Mouse (Mus musculus) brown adipose tissue, adult 24 weeks (tissue): Measurements from ENCODE around the gene Gm45837. TPM values are rescaled to one million over a fixed set of nuclear protein-coding genes. Genes with fewer than 3 reads are reported as not detected.

ENCODE experiments used
- H3K27ac ChIP-seq: fragments of 200-500 bp; replicated peaks from 2 replicates; pipeline ENCODE4 v1.5.1; 2012; ENCODE audit warnings: low read depth, mild to moderate bottlenecking, low read length
- H3K4me1 ChIP-seq: fragments of 200-500 bp; 2 replicates; pipeline ENCODE4 v1.6.1; 2012; ENCODE audit warnings: low read length, mixed read lengths; ENCODE audit not compliant: control insufficient read depth, insufficient read depth, insufficient read length
- H3K4me3 ChIP-seq: fragments of 200-500 bp; 2 replicates; pipeline ENCODE4 v1.5.1; 2012; ENCODE audit warnings: low read depth, mild to moderate bottlenecking, low read length, moderate library complexity; ENCODE audit not compliant: insufficient read depth
- polyA plus RNA-seq: library from polyadenylated mRNA; stranded (reverse); fragments of >200 nt; gene quantifications from 2 replicates; pipeline ENCODE4 v1.2.4, GENCODE M21; 2012; ENCODE audit not compliant: missing spikeins, insufficient read depth, insufficient read length

The Gm45837 gene
- polyA plus RNA-seq, 1 experiment, result not detected

DNA sequence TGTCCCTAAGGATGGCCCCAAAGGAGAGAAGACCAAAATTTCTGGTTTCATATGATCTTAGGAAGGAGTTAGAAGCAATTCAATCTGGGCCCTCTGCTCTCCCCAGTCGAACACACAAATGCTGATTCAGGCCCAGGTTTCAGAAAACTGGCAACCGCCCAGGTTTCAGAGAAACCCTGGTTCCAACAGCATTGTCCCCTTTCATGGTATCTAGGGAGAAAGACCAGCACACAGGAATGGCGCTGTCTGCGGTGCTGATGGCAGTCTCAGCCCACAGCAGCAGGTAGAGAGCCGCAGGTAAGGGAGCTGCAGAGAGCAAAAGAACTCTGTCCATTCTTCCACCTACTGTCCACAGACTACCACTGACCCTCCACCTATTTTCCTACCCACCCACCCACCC is 66.5 kb downstream of the Gm45837 start:
- H3K4me3 ChIP-seq, result no peak overlapping the region
- H3K27ac ChIP-seq, result no peak overlapping the region
- peaks cover 76% of the 10 kb centered on the region for H3K4me1 ChIP-seq

DNA sequence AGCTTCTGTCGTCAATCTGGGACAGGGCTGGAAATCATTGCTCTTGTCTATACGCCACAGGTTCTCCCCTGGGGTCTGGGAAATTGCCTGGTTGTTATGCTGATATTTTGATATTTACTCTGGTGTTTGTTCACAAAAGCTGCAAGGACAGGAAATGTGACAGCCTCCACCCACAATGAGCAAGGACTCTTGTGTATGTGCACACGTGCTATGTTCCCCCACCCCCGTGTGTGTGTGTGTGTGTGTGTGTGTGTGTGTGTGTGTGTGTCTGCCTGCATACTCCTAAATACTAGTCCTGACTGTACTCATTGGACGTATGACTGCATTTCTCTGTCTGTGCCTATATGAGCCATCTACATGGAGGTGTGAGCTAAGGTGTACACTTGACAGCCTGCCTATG is 67.4 kb downstream of the Gm45837 start:
- H3K4me3 ChIP-seq, result no peak overlapping the region
- peaks cover 78% of the 10 kb centered on the region for H3K4me1 ChIP-seq
- no peak overlapping the region for H3K27ac ChIP-seq

DNA sequence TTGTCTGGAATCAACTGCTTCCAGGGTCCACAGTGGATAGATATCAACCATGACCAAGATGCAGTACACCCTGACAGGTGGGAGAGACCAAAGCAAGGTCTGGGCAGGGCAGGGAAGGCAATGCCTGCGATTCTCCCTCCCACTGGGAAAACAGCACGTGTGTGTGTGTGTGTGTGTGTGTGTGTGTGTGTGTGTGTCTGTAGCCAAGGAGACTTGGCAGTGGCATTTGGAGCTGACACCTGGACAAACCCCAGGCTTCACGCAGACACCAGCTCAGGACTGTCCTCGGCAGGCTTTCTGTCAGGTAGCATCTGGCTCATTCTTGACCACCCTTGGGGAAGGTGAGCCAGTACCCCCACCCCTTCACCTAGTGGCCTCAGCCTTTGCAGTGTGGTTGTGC is 69.2 kb downstream of the Gm45837 start:
- no peak overlapping the region for H3K4me3 ChIP-seq
- peak overlapping the region; percentile 16 for H3K27ac ChIP-seq
- peaks cover 72% of the 10 kb centered on the region for H3K4me1 ChIP-seq

DNA sequence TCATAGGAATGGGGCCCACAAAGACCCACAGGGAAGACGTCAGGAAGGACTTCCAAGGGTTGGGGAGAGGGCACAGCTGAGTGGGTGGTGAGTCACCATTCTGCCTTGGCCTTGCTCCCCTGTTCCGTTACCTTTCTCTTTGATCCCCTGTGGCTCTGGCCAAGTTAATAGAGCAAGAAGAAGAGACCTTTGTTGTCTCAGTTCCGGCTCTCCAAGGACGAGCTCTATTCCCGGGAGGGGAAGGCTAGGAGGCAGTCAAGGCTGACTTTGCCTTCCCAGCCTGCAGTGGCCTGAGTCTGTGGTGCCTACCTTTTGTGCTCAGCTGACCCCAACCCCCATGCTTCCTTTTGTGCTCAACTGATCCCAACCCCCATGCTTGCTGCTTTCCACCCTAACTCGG is 70.0 kb downstream of the Gm45837 start:
- Histone ChIP-seq H3K4me3 (no peak overlapping the region), H3K27ac (peak overlapping the region; percentile 27), H3K4me1 (peaks cover 67% of the 10 kb centered on the region)

DNA sequence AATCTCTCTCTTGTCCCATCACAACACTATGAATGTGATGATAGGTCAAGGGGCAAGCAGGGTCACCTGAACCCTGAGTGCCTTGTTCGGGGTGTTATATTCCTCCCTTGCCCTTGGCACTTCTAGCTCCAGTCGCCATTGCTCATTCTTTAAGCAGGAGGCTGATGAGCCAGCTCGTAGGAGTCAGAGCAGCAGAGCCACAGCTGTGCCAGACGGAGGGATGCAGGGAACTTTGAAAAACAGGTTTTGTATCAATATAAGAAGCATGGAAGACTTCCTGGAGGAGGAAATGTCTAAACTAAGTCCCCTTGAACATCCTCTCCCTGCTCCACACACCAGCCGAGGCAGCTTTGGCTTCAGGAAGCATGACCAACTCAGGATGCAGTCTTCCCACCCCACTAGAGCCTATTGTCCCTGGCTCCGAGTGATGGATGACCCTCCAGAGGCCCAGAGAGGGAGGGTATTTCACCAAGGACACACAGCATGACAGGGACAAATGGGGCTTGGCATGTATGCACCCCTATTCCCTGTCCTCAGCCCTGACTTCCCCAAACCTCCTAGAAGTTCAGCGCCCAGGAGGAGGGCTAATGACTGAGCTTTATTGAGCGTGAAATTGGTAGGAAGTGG is 71.3 kb downstream of the Gm45837 start:
- Histone ChIP-seq H3K27ac (peak overlapping the region; percentile 49), H3K4me3 (no peak overlapping the region), H3K4me1 (peaks cover 56% of the 10 kb centered on the region)

DNA sequence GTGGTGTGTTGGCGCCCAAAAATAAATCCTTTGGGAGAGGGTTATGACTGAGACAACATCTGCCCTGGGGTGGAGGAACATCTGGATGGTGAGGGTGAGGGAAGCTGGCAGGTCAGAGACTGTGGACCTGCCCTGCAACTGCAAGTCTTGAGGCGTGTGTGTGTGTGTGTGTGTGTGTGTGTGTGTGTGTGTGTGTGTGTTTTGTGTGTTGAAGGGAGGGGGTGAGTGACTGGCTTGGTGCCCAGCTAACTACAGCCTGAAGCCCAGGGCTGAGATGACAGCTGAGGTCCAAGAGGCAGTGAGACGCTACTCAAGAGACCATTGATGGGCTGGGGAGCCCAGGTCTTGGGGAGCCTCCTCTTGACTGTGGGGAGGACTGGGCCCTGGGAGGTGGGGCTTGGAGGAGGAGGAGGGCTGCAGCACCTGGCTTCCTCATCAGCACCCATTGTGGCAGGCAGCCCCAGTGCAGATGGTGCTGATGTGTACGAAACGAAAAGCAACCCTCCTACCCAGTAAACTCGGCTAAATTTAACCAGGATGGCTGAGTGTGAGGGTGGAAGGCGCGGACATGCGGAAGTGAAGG is 71.9 kb downstream of the Gm45837 start:
- H3K4me3 ChIP-seq, result no peak overlapping the region
- peak overlapping the region; percentile 63 for H3K27ac ChIP-seq
- peaks cover 53% of the 10 kb centered on the region for H3K4me1 ChIP-seq

DNA sequence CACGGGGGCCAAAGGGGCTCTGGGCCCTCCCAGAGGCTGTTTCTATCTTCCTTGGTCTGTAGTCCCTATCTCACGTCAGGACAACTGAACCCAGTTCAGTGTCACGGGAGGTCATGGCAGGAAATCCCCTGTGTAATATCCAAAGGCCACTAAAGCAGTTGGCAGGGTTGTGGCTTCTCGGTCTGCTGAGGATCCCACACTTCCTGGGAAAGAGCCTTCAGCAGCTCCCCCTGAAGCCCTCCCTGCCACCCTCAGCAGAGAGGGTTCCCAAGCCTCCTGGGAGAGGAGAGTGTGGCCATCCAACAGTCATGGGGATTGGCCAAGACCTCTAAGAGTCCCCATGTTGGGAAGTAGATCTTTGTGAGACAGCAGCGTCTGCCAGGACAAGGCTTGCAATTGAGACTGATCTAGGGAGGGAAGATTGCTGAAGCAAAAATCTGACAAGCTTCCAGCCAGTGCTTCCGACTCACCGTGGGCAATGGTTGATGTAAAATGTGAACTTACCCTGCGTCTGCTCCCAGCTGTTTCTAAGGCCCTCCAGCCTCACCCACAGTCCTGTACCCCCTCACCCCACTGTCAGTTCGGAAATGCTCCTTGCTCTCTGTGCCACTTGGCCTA is 72.9 kb downstream of the Gm45837 start:
- Histone ChIP-seq H3K4me3 (no peak overlapping the region), H3K27ac (peak overlapping the region; percentile 63), H3K4me1 (peaks cover 51% of the 10 kb centered on the region)

DNA sequence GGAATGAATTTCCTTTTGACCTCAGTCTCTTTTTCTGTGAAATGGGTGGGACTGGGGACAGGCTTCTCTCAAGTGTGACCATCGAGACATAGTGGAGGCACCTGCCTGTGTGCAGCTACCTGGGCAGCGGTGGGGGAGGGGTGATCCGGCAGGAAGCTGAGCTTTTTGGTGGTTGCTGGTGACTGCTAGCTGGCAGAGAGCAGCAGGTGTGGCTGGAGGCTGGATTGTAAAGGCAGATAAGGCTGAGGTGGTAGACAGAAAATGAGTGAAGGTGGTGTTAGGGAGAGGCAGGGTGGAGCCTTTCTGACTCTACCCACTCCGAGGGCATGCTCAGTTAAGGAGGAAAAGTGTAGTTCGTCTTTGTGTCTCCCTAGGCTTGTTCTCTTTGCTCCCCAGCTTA is 76.4 kb downstream of the Gm45837 start:
- H3K4me3 ChIP-seq, result no peak overlapping the region

DNA sequence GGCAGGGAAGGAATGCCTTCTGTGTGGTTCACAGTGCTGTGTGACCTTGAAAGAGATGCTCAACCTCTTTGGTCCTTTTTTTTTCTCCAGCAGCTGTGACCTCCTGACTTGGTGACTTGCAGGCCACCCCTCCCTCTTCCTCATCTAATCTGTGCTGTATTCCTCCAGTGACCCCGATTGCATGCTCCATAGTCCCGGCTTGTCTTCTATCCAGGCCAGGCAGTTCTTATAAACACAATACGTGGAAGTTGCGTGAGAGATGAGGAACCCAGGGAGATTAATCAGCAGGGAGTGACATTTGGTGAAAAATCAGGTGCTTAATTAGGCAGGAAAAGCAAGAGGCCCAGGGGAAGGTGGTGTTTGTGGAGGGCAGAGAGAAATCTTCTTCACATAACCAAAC is 80.3 kb downstream of the Gm45837 start:
- peak overlapping the region; percentile 73 for H3K27ac ChIP-seq
- no peak overlapping the region for H3K4me3 ChIP-seq
- peaks cover 24% of the 10 kb centered on the region for H3K4me1 ChIP-seq

More for the DNA sequence above, 76.4 kb downstream of the Gm45837 start:
- Histone ChIP-seq H3K27ac (no peak overlapping the region), H3K4me1 (peaks cover 43% of the 10 kb centered on the region)

DNA sequence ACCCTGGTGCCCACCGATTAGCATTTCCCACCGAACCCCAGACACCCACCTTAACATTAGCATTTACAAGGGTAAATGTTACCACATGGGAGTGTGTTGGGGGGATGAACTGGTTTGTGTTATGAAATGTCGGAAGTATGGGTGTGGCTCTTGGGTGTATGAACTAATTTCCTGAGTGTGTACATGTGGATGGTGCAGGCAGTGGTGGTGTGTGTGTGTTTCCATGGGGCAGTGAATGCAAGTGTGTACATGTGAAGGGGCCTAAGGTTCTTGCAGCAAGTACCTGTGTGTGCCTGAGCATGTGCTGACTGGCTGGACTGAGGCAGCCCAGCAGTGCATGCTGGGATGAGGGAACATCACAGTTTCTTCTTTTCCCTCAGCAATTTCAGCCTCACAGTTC is 87.7 kb downstream of the Gm45837 start:
- H3K4me1 ChIP-seq, result peaks cover 20% of the 10 kb centered on the region
- H3K27ac ChIP-seq, result peak overlapping the region; percentile 53
- no peak overlapping the region for H3K4me3 ChIP-seq

DNA sequence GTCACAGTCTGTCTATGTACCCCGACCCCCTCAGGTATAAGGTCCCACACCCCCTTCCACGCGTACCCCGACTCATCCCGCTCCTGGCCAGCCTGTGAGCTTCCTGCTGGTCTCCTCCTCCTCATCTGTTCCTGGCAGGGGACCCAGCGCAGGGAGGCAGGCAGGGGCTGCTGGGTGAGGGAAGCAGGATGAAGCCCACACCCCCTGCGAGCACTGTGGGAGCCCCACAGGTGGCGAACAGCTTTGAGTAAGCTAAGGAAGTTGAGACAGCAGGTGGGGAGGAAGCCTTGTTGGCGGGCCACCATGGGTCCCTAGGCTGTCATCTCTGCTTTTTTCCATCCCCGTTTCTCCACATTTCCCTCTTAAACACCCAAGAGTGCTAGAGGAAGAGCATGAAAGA is 88.6 kb downstream of the Gm45837 start:
- Histone ChIP-seq H3K27ac (peak overlapping the region; percentile 53; the same call in 1 of the 2 replicates), H3K4me3 (no peak overlapping the region), H3K4me1 (peaks cover 20% of the 10 kb centered on the region)

DNA sequence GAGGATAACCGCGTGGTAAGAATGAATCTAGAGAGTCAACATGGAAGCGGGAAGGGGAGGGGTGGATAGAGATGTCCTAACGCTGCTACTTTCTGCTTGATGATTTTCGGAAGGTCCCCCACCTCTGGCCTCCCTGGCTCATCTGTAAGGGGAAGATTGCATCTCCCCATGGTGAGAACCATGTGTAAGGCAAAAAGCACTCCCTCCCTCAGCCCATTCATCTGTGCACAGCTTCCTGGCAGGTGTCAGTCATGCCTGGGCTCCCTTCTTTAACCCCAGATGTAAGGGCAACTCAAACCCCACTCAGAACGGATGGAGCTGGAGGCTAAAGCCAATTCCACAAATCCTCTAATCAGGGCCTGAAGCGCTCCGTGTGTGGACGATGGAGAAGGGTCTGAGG is 89.0 kb downstream of the Gm45837 start:
- Histone ChIP-seq H3K4me1 (peaks cover 20% of the 10 kb centered on the region), H3K27ac (no peak overlapping the region), H3K4me3 (no peak overlapping the region)

DNA sequence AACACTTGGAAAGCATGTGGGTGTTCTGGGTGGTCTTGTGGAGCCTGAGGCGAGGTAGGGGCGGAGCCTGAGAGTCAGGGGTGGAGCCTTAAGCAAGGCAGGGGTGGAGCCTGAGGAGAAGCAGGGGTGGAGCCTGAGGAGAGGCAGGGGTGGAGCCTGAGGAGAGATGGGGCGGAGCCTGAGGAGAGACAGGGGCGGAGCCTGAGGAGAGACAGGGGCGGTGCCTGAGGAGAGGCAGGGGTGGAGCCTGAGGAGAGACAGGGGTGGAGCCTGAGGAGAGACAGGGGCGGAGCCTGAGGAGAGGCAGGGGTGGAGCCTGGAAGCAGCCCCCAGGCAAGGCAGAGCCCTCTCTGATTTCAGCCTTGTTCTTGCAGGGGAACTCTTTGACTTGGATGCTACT is 90.5 kb downstream of the Gm45837 start:
- H3K27ac ChIP-seq, result no peak overlapping the region
- H3K4me1 ChIP-seq, result peaks cover 20% of the 10 kb centered on the region
- H3K4me3 ChIP-seq, result no peak overlapping the region

DNA sequence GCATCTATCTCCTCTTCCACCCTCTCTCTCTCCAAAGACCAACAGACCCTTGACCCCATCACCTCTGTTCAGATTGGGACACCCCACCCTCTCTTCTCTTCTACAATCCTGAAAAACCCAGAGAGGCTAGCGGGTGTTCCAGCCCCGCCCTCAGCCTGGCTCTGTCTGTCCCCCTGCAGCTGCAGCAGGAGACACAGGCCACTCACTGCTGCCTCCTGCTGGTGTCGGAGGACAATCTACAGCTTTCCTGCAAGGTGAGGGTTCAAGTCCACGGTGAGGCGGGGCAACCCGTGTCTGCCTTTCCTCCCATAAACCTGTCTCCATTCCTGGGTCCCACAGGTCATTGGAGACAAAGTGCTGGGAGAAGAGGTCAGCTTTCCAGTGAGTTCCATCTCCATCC is 91.0 kb downstream of the Gm45837 start:
- Histone ChIP-seq H3K4me1 (peaks cover 18% of the 10 kb centered on the region), H3K27ac (no peak overlapping the region), H3K4me3 (no peak overlapping the region)

DNA sequence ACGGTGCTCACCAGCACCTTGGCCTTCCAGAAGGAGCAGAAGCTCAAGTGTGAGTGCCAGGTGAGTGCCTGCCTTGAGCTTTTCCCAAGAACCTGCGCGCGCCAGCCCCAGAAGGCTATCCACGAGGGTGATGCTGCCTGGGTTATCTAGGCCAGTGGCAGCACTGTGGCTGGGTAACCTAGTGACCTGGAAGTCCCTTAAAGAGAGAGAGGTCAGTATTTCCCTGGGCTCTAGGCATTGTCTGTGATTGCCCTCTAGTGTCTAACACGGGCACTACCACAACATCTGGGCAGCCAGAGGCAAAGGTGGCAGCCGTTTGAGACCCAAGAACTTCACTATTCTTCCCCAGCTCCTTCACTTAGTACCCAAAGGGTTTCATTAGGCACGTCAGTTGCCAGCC is 92.7 kb downstream of the Gm45837 start:
- no peak overlapping the region for H3K4me3 ChIP-seq
- H3K27ac ChIP-seq, result no peak overlapping the region
- H3K4me1 ChIP-seq, result peaks cover 5% of the 10 kb centered on the region; the same call in 1 of the 2 replicates

DNA sequence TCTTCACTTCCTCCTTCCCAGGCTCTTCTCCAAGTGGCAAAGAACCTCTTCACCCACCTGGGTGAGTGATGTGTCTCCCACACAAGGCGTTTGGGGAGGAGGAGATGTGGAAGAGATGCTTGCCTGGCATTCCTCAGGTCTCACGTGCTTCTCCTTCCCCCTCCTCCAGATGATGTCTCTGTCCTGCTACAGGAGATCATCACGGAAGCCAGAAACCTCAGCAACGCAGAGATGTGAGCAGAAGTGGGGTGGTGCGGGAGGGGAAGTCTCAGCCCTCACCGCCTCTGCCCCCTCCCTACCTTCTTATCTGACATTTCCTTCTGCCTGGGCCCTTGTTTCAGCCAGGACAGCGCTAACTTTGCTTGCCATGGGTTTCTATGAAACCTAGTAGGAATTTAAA is 93.1 kb downstream of the Gm45837 start:
- 0 out of 2 replicates have a peak, but pooled peaks cover 2% of the 10 kb centered on the region for H3K4me1 ChIP-seq
- H3K4me3 ChIP-seq, result no peak overlapping the region
- no peak overlapping the region for H3K27ac ChIP-seq
